Mouse (Mus musculus) E14TG2a.4 (cell line): ENCODE measurements around the gene Get4.

Source experiments
- H3K27me3 ChIP-seq: 2 replicates; pipeline ENCODE4 v1.6.1; 2014; ENCODE audit warnings: low read length, control low read depth; ENCODE audit not compliant: insufficient read depth
- H3K36me3 ChIP-seq: 2 replicates; pipeline ENCODE4 v1.6.1; 2014; ENCODE audit warnings: low read length, control low read depth; ENCODE audit not compliant: insufficient read depth
- H3K4me1 ChIP-seq: replicated peaks from 2 replicates; pipeline ENCODE4 v1.6.1; 2014; ENCODE audit warnings: low read depth, low read length, control low read depth
- H3K4me3 ChIP-seq: replicated peaks from 2 replicates; pipeline ENCODE4 v1.5.1; 2014; ENCODE audit warnings: mild to moderate bottlenecking, low read length
- H3K9me3 ChIP-seq: 2 replicates; pipeline ENCODE4 v1.6.1; 2014; ENCODE audit warnings: low read length, control low read depth
- CTCF ChIP-seq: conservative IDR thresholded peaks from 2 replicates; pipeline ENCODE4 v1.5.1; 2014; ENCODE audit warnings: low read length
- NANOG ChIP-seq: IDR thresholded peaks from 2 replicates; pipeline ENCODE4 v1.6.1; 2014; ENCODE audit warnings: borderline replicate concordance, low read length, mixed read lengths
- POU5F1 ChIP-seq: IDR thresholded peaks from 2 replicates; pipeline ENCODE4 v1.6.1; 2014; ENCODE audit warnings: low read length, borderline replicate concordance

Get4 gene

GRCm38 (mm10) chr5:139214298-139214697, 37.8 kb upstream of the Get4 start:
- Histone ChIP-seq H3K4me1 (peaks cover 38% of the 10 kb centered on the region), H3K27me3 (no peaks in the 10 kb centered on the region), H3K9me3 (peaks cover 23% of the 10 kb centered on the region), H3K36me3 (peaks cover 81% of the 10 kb centered on the region), H3K4me3 (no peak overlapping the region)
- TF ChIP-seq CTCF (no peak), NANOG (no peak)

DNA sequence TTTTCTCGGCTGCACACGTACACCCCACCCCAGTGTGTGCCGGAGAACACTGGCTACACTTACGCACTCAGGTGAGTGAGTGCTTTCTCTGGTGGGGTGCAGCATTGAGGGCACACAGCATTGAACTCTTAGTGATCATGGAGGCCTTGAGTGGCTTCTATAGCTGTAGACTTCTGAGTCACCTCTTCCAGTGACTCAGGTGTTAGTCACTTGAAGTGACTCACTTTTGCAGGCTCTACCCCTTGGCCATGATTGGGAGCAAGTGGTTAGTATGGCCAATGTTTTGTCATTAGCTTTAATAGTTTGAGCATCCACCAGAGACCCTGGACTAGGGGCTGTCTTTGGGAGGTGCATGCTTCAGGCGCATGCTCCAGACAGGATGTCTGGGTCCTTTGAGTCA, 36.9 kb upstream of the Get4 start:
- no peak for TF ChIP-seq NANOG
- no peak for TF ChIP-seq POU5F1
- TF ChIP-seq CTCF, result no peak
- H3K27me3 ChIP-seq, result no peaks in the 10 kb centered on the region
- peaks cover 20% of the 10 kb centered on the region for H3K9me3 ChIP-seq
- peaks cover 77% of the 10 kb centered on the region for H3K36me3 ChIP-seq
- H3K4me3 ChIP-seq, result no peak overlapping the region
- peaks cover 29% of the 10 kb centered on the region for H3K4me1 ChIP-seq

- H3K36me3 ChIP-seq, result peaks cover 77% of the 10 kb centered on the region
- TF ChIP-seq POU5F1, result no peak
- no peak for TF ChIP-seq CTCF
- TF ChIP-seq NANOG, result no peak
- H3K4me1 ChIP-seq, result peaks cover 21% of the 10 kb centered on the region
- H3K27me3 ChIP-seq, result no peaks in the 10 kb centered on the region
- no peak overlapping the region for H3K4me3 ChIP-seq
- H3K9me3 ChIP-seq, result peaks cover 10% of the 10 kb centered on the region
These were observed 36.0 kb upstream of the Get4 start for GRCm38 (mm10) chr5:139216121-139216520.

- TF ChIP-seq POU5F1 (no peak), CTCF (no peak), NANOG (no peak)
- peaks cover 80% of the 10 kb centered on the region for H3K36me3 ChIP-seq
- no peak overlapping the region for H3K4me3 ChIP-seq
- H3K27me3 ChIP-seq, result no peaks in the 10 kb centered on the region
- H3K9me3 ChIP-seq, result peaks cover 5% of the 10 kb centered on the region
- peaks cover 20% of the 10 kb centered on the region for H3K4me1 ChIP-seq
These were observed 35.4 kb upstream of the Get4 start for GRCm38 (mm10) chr5:139216774-139217173.

GRCm38 (mm10) chr5:139220006-139220515, 32.1 kb upstream of the Get4 start:
- Histone ChIP-seq H3K9me3 (no peaks in the 10 kb centered on the region), H3K36me3 (peaks cover 80% of the 10 kb centered on the region), H3K4me1 (no peaks in the 10 kb centered on the region), H3K27me3 (no peaks in the 10 kb centered on the region), H3K4me3 (no peak overlapping the region)
- TF ChIP-seq POU5F1 (no peak), CTCF (no peak), NANOG (no peak)

DNA sequence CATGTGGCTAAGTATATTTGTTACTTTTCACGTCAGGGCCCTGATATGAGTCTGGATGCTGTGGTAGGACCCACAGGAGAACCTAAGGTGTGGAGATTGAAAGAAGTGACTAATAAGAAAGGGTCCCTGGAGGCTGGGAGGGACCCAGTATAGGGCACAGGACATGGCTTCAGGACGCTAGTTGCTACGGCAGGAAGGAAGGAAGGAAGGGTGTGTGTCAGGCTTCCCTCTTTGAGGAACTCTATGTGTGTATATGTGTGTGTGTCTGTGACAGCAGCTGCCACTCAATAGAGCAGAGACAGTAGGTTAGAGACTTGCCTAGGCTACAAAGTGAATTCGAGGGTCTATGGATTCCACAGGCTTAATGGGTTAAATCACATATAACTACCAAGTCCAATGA, 31.5 kb upstream of the Get4 start:
- Histone ChIP-seq H3K9me3 (no peaks in the 10 kb centered on the region), H3K4me3 (no peak overlapping the region), H3K4me1 (no peaks in the 10 kb centered on the region), H3K36me3 (peaks cover 80% of the 10 kb centered on the region), H3K27me3 (no peaks in the 10 kb centered on the region)
- TF ChIP-seq CTCF (no peak), NANOG (no peak), POU5F1 (no peak)

GRCm38 (mm10) chr5:139223331-139223730, 28.8 kb upstream of the Get4 start:
- TF ChIP-seq NANOG, result no peak
- TF ChIP-seq POU5F1, result no peak
- no peak for TF ChIP-seq CTCF
- H3K4me3 ChIP-seq, result no peak overlapping the region
- H3K4me1 ChIP-seq, result 0 out of 2 replicates have a peak, but pooled peaks cover under 1% of the 10 kb centered on the region
- H3K9me3 ChIP-seq, result no peaks in the 10 kb centered on the region
- no peaks in the 10 kb centered on the region for H3K27me3 ChIP-seq
- peaks cover 87% of the 10 kb centered on the region for H3K36me3 ChIP-seq

DNA sequence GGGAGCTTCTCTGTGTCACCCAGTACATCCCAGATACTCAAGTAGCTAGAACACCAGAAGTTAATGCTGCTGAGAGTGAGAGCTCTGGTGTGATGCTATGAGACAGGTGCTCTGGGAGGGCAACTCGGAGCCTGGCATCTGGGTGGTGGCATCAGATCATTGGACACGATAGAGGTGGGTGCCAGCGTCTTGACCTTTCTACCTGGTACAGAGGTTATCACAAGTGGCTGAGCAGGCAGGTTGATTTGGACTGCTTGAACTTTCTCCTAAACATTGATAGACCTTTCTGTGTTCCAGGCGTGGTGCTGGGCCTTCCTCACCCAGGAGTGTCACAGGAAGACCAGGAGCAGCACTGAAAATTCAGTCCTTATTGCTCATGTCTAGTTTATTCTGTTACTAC, 24.9 kb upstream of the Get4 start:
- no peaks in the 10 kb centered on the region for H3K9me3 ChIP-seq
- no peak for TF ChIP-seq NANOG
- TF ChIP-seq CTCF, result no peak
- no peak for TF ChIP-seq POU5F1
- H3K4me1 ChIP-seq, result peaks cover 19% of the 10 kb centered on the region
- H3K4me3 ChIP-seq, result no peak overlapping the region
- H3K36me3 ChIP-seq, result peaks cover 100% of the 10 kb centered on the region
- H3K27me3 ChIP-seq, result no peaks in the 10 kb centered on the region

- Histone ChIP-seq H3K36me3 (peaks cover 100% of the 10 kb centered on the region), H3K4me3 (no peak overlapping the region), H3K27me3 (no peaks in the 10 kb centered on the region), H3K9me3 (no peaks in the 10 kb centered on the region), H3K4me1 (peaks cover 19% of the 10 kb centered on the region)
- TF ChIP-seq CTCF, result no peak
- TF ChIP-seq NANOG, result no peak
- no peak for TF ChIP-seq POU5F1
These were observed 24.5 kb upstream of the Get4 start for GRCm38 (mm10) chr5:139227645-139228044.
